Mouse (Mus musculus): ENCODE measurements around the gene Ankrd50. TPM values are rescaled to one million over a fixed set of nuclear protein-coding genes. Genes with fewer than 3 reads are reported as not detected.

Ankrd50 gene
- total RNA-seq, 2 experiments from 2014 or later: 41.4 to 47.5 TPM

DNA sequence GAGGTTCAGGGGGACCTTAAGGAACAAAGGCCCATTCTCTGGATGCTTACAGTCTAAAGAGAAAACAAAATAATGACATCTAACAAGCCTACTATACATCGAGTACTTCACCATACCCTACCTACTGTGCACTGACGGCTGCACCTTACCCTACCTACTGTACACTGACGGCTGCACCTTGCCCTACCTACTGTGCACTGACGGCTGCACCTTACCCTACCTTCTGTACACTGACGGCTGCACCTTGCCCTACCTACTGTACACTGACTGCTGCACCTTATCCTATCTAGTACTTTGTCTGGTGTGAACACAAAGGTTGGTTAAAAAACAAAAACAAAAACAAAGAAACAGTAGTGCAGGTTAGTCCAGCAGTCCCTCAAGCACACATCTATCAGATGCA lies 18.5 kb downstream of the Ankrd50 start:
- no peak for DNase-seq

DNA sequence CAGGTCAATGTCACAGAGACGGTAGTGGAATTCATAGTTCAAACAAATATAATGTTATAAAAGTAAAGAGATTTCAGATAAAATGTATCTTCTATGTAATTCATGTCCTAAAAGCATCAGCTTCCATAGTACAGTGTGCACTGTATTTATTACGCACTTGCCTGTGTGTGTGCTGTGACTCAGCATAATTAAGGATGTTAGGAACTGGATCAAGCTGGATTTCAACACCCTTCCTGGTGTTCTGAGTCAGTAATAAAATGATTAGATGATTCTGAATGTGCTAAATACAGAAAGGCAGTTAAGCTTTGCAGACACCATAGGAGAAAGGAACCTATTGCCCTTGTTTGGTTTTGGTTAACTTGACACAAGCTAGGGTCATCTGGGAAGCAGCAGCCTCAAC lies 21.5 kb downstream of the Ankrd50 start:
- DNase-seq: no peak

DNA sequence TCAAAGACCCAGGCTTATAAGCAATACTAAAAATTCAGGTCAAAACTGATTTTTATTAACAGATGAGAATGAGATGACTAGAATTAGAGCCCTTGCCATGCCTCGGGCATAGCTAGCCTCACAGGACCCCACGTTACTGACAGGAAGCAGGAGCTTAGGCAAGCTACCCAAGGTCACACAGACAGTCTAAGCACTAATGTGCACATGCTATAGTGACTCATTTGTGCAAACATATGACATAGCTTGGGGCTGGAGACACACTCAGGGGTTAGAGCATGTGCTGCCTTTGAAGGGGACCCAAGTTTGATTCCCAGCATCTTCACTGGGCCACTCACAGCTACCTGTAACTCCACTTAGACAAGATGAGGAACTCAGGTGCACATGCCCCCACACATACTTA lies 22.9 kb downstream of the Ankrd50 start:
- DNase-seq: no peak

DNA sequence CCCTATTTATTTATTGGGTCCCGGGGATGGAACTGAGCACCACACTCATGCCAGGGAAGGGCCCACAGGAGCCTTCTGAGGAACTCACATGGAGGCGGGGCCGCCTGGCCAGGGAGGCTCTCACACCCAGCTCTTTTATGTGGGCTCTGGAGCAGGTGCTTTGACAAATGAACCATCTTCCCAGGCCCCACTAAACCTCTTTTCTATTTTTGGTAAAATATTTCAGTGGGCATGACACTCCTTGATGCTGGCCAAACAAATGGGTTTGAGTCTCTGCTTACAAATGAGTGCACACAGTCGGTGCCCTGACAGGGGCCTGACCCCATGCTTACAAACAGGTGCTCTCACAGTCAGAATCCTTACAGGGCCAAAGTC lies 24.4 kb downstream of the Ankrd50 start:
- no peak for DNase-seq

DNA sequence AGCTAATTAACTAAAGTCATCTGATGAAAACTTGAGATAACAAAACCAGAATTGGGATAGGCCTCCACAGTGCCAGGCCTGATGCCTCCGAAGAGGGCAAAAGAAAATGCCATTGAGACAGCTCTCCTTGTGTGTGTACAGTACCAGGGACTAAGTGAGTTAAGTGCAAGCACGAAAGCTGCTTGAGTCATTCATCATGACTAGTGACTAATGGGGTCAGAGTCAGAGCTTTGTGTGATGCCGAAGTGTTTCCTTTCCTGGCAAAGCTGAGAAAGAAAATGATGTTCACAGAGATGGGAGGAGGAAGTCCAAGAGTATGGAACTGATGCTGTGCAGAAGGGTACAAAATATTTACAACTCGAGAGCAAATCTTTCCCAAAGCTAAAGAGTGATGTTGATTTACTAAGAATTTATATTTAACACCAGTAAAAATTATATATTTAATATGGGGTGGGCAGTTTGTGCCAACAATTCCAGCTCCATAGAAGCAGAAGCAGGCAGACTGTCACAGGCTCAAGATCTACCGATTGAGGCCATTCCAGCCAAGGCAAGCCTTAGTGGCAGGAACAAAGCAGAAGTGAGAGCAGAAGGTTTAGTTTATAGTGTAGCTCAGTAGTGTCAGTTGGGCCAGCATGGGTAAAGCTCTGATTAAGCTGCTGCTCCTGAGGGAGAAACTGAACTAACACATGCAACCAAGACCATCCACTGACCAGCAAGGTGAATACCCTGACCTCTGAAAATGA lies 25.0 kb downstream of the Ankrd50 start:
- DNase-seq: no peak

DNA sequence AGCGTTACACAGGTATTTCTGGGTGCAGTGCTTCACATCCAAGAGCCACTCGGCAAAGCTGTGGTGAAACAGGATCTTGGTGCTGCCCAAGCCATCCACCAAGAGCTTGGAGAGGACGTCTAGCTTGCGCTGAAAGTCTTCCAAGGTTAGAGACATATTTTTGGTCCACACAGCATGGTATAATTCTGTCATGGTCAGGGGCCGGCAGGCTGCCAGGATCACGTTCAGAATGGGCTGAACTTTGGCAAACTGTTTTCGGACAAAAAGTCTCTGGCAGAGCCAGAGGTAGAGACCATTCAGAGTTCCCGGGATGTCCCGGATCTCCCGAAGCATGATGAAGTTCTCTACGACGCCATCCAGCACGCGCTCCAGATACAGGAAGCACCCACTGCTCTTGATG lies 27.6 kb downstream of the Ankrd50 start:
- DNase-seq: no peak

DNA sequence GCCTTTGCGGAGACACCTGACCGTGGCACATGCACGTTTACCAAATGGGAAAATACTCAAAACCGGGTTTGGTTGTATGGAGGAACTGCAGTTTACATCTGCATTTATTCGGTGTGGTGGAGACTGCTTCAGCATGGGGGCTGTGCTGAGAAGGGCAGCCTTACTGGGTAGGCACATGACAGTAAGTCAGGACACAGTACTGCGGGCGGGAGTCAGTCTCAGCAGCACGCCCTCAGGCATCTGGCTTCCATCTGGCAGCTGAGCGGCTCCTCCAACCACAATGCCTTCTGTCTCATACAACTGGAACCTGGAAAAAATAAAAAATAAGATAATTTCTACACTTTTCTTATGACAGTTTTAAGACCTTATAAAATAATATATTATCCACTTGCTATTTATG lies 32.4 kb downstream of the Ankrd50 start:
- DNase-seq: no peak

DNA sequence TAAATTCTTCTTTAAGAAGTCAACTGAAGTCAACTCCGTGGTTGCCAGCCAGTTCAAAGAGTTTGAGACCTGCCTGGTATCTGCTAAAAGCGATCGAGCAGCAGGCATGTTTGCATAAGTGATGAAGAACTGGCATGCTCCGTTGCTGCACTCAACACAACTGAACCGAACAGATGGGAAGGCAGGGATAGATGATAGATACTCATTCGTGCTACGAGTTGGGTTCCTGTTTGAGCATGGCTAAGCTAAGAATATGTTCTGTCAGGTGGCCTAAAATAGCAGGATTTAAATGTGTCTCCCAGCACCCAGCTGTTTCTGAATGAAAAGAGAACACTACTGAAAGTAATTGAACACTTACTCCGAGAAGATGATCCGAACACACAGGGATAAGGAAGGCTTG lies 38.1 kb downstream of the Ankrd50 start:
- no peak for DNase-seq

DNA sequence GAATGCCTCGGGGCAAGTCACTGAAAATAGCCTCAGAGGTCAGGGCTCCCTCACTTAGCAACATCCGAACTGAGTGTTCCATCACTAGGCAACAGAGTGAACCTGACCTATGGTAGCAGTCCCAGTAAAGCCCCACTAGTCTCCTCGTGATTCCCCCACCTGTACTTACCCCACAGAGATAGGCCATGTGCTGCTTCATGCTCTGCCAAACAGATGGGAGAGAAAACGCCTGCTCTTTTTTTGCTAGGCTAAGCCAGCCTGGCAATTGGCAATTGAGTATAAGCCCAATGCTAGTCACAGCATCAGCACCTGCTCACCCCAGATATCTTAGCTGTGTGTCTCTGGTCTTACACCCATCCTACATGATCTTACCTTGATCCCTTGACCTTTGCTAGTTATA lies 40.8 kb downstream of the Ankrd50 start:
- no peak for DNase-seq

DNA sequence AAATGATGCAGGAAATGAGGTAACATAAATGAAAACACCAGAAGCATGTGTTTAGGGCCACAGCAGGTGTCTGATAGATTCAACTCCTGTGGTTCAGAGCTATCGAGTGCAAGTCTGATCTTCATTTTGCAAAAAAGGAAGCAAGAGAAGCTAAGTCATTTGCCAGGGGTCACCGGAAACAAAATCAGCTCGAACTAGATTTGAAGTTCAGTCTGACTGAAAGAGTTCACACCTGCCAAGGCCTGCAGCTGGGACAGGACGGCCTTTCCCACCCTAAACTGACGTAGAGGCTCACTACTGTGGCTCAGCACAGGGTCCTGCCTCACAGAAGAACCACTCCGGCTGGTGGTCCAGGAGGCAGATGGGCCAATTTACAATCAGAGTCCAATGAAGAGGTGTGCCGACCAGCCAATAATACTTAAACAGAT lies 44.1 kb downstream of the Ankrd50 start:
- no peak for DNase-seq

DNA sequence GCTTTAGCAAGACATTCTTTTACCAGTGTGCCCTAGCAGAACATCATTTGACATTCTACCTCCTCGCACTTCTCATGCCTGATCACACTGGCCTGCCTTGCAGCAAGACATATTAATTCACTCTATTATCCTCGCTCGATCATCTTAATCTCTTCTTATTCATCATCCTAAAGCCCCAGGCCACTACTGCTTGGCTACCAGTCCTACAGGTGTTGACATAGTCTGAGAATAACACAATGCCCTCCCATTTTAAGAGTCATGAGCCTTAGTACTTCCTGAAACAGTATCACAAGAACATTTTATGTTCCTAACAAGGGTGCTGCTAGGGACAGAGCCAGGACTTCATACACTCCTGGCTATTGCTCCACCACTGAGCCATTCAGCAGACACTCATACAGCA lies 48.0 kb downstream of the Ankrd50 start:
- DNase-seq: no peak

DNA sequence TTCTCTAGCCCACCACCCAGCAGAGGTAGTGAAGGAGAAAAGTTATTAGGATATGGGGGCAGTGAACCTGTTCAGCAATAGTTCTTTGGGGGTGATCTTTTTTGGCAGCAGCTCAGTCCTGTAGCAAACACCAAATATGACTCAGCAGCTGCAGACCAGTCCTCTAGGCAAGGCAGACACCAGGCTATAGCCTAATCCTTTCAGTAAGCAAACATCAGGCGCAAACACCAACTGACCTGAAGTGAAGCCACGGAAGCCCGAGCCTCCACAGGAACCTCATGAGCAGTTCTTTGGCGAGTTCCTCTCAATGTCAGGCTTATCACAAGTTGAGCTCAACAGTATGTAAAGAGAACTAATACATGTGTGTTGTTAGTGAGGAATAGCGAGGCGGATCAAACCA lies 48.8 kb downstream of the Ankrd50 start:
- no peak for DNase-seq

DNA sequence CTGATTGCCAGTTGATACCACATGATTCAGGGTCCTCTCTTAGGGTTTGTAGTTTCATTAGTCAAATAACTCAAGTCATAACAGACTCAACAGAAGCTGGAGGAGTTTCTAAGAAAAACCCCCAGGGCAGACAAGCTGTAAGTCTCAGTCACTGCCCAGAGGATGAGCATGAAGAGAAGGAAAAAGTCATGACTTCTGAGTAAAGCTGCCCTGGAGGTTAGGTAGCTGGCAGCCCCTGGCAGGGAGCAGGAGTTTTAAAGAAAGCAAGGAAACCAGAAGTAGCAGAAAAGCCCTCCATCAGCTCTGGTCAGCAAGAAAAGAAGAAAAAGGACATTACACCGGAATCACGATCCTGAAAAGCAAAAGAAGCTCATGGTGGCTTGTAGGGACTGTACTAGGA lies 50.2 kb downstream of the Ankrd50 start:
- DNase-seq: no peak

DNA sequence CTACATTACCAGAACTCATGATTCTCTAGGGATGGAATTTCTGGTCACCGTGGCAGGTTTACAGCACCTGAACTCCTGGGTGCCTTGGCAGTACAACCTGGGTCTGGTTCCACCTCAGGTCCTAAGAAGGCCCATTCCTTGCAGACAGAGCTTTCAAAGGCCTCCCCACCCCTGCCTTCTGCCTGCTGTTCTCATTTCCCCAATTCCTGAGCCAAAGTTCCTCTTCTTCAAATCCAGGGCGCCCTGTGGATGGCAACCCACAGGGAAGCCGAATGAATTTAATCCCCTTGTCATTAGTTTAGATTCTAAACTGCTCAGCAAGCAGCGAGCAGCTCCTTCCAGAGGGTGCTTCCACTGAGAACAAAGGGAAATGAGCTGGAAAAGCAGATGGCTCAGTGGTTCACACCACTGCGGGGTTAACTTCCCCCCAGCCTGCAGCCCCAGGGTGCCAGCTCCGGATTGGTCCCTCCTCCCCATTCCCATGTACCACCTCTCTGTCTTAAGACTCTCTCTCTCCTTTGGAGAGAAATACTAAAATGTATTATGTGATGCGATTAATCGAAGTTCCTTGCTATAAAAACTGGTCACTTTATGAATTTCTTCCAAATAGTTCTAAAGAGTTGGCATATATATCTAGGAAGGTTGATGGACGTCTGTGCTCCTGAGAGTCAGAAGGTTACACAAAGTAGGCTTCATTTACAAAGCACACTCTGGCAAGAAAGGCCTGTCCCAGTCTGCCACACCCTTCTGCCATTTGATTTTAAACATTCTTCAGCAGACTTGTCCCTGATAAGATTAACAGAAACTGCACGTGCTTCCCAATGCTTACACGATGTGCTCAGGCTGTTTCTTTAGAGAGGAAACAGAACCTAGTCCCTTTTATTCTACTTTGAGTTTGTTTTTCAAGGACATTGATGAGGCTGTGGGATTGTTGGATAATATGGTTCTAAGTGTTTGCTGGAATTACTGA lies 50.9 kb downstream of the Ankrd50 start:
- DNase-seq: no peak

DNA sequence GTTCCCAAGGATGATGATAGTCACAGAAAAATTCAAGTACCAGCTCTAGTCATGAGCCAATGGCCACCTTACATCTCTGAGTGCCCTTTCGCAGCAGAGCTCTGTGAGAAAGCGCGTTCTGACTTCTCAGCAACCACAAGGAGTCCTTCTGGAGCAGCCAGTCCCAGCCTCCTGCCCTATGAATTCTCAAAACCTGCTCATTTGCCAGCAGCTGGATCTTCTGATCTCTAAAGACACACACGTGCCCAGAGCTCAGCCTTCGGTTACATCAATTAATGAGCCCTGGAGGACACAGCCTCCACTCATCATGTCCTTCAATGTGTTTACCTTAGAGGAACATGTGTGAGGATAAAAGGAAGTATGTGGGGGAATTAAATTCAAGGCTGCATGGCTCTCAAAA lies 53.2 kb downstream of the Ankrd50 start:
- DNase-seq: no peak

DNA sequence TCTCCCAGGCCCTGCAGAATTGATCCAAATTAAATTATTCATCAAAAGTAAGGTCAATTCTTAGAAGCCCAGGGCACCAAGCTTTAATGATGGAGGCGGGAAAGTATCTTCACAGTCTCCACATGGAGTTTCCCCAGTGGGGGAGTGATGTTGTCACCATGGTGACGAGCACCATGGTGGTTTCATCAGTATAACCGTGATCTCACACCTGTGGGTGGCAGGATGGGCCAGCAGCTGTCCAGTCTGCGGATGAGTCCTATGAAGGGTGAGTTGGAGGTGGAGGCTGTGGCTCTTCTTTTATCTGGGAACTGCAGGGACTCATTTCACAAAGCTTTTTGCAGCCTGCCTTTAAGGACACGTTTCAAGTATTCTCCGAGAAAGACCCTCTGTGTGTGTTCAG lies 53.6 kb downstream of the Ankrd50 start:
- DNase-seq: no peak

DNA sequence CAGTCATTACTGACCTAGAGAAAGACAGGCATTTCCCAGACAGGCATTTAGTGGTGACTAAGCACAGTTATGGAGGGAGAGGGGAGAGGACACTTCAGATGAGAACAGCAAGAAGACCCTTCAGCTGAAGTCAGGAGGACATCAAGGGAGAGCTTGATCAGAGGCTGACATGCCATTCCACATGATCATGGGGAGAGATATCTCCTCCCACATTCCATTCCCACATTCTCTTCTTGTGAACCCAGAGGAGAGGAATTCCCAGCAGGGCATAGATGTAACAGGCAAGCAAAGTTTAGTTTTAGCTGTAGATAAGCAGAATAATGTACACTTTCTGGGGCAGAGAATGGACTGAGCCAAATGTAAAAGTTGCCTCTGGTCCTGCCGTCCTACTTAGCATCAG lies 57.4 kb downstream of the Ankrd50 start:
- DNase-seq: no peak

DNA sequence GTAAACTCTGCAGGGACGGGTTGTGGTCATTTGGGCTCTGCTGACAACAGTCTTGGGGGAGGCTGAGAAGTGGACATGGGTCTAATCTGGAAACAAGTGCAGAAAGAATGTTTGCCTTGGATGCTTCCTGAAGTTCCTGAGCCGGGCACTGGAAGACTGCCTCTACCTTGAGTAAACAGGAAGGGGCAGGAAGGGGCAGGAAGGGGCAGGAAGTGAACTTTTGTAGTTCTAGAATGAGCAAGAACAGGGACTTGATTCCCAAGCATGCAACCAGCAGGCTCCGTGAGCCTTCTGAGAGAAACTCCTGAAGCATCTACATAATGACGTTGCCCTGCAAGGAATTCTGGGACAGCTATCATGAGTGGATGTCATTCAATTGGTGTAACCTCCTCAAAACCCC lies 60.7 kb downstream of the Ankrd50 start:
- DNase-seq: no peak

DNA sequence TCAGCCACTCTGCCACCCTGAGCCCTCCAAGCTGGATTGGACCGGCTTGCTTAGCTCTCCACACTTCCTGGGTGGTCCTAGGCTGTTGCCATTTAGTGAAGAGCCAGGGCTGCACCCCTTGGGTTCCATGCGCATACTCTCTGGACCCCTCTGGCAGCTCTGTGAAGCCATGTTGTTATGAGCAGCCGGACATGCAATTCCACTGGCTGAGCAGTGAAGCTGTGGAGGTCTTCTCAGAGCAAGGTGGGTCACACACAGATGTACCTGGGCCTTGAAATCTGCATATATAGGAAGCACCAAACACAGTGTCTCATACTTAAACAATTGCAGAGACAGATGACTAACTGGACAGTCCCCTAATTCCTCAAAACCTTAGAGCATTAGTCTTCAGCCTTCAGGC lies 64.7 kb downstream of the Ankrd50 start:
- DNase-seq: no peak

DNA sequence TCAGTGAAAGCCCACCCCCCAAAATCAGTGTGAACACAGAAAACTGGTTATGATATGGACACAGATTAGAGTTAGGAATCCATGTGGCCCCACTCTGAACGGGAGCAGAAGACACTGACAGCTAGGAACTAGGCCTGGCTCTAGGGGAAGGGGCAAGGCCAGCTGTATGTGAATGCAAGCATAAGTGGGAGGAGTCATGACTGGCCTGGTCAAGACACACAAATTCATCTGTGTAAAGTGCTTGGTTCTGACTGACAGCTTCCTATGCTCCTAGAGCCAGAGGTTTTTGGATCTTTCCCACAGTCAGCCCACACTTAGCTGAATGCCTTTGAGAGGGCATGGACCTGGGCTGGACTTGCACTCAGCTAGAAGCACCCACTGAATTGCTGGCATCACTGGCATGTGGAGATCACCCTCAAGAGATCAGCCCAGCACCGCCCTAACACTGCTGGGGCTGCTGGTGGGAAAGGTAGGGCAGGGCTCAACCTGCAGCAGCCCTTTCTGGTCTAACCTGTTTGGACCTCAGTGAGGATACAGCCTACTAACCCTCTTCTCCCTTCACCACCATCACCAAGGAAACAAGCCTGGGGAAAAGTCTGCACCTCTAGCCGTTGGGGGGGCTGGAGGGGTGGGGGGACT lies 69.2 kb downstream of the Ankrd50 start:
- no peak for DNase-seq
